Mouse (Mus musculus): ENCODE results near the gene Sh3bp5.

Sh3bp5 gene

GRCm38 (mm10) chr14:31393936-31394630 is 41.8 kb downstream of the Sh3bp5 start:
- intact Hi-C loops (cut with DNase I) = no loop called here

- intact Hi-C loops (cut with DNase I) = no loop called here
Observed at GRCm38 (mm10) chr14:31393546-31393890, 42.4 kb downstream of the Sh3bp5 start.

- intact Hi-C loops (cut with DNase I) = no loop called here
Observed at GRCm38 (mm10) chr14:31392873-31393545, 42.9 kb downstream of the Sh3bp5 start.

- intact Hi-C loops (cut with DNase I) = no loop called here
Observed at GRCm38 (mm10) chr14:31392300-31392699, 43.6 kb downstream of the Sh3bp5 start.

GRCm38 (mm10) chr14:31389421-31390147 is 46.3 kb downstream of the Sh3bp5 start:
- intact Hi-C loops (cut with DNase I) = no loop called here

GRCm38 (mm10) chr14:31388086-31388872 is 47.6 kb downstream of the Sh3bp5 start:
- intact Hi-C loops (cut with DNase I) = no loop called here

- intact Hi-C loops (cut with DNase I) = loop anchor here (2.0 kb wide), 1 partner anchor 47 kb away; no protein-coding TSS in a partner anchor
Observed at GRCm38 (mm10) chr14:31387301-31387981, 48.4 kb downstream of the Sh3bp5 start.

GRCm38 (mm10) chr14:31385977-31386697 is 49.7 kb downstream of the Sh3bp5 start:
- intact Hi-C loops (cut with DNase I) = loop anchor here (2.0 kb wide), 1 partner anchor 49 kb away; no protein-coding TSS in a partner anchor

GRCm38 (mm10) chr14:31385406-31385805 is 50.5 kb downstream of the Sh3bp5 start:
- intact Hi-C loops (cut with DNase I) = no loop called here

GRCm38 (mm10) chr14:31384366-31385323 is 51.2 kb downstream of the Sh3bp5 start:
- intact Hi-C loops (cut with DNase I) = no loop called here

GRCm38 (mm10) chr14:31383470-31384050 is 52.3 kb downstream of the Sh3bp5 start:
- intact Hi-C loops (cut with DNase I) = no loop called here

GRCm38 (mm10) chr14:31382276-31382675 is 53.6 kb downstream of the Sh3bp5 start:
- intact Hi-C loops (cut with DNase I) = no loop called here

GRCm38 (mm10) chr14:31376331-31376730 is 59.5 kb downstream of the Sh3bp5 start:
- intact Hi-C loops (cut with DNase I) = loop anchor here (5.0 kb wide), 1 partner anchor 71 kb away; no protein-coding TSS in a partner anchor

GRCm38 (mm10) chr14:31374390-31374789 is 61.5 kb downstream of the Sh3bp5 start:
- intact Hi-C loops (cut with DNase I) = no loop called here

GRCm38 (mm10) chr14:31369377-31369776 is 66.5 kb downstream of the Sh3bp5 start:
- intact Hi-C loops (cut with DNase I) = no loop called here

- intact Hi-C loops (cut with DNase I) = no loop called here
Observed at GRCm38 (mm10) chr14:31367951-31368350, 67.9 kb downstream of the Sh3bp5 start.

- intact Hi-C loops (cut with DNase I) = no loop called here
Observed at GRCm38 (mm10) chr14:31365350-31365749, 70.5 kb downstream of the Sh3bp5 start.

- intact Hi-C loops (cut with DNase I) = no loop called here
Observed at GRCm38 (mm10) chr14:31364589-31364988, 71.3 kb downstream of the Sh3bp5 start.
